23 mouse cellular contexts compared by ENCODE assay signal in genomic region chr2:146499111-146499510, GRCm38 (mm10). TPM values are rescaled to one million over a fixed set of nuclear protein-coding genes. Genes with fewer than 3 reads are reported as not detected.
DNase-seq lines count a peak whose midpoint lies in the region; ATAC-seq and TF ChIP-seq lines count a peak whose summit lies in the region.
"Had no signal": no experiment of that assay in that cellular context is flagged by ENCODE, and none has a peak within 500 bp of the region (broad histone marks: within the 10 kb centered on the region; RNA-seq: fewer than 3 reads in every experiment).

No protein-coding gene starts in this region.

- WGBS in liver, embryonic 12.5 days (ENCODE audit: insufficient replicate concordance): 70% methylated on average over 1 of the region's 1 CpGs
- 74% methylated on average over 1 of the region's 1 CpGs for WGBS in liver, embryonic 11.5 days
- WGBS in small intestine, adult 2 months: 67% methylated on average over 1 of the region's 1 CpGs

- H3K27me3 ChIP-seq in liver, embryonic 12.5 days (replicated peaks): no peaks in the 10 kb centered on the region
- no peaks in the 10 kb centered on the region for H3K27me3 ChIP-seq in liver, embryonic 11.5 days (replicated peaks; ENCODE audit: control insufficient read depth, insufficient read depth, low read length)
- H3K27me3 ChIP-seq in small intestine, adult 2 months (ENCODE audit: control insufficient read depth, insufficient read depth, low read length): no peaks in the 10 kb centered on the region
- H3K27me3 ChIP-seq: embryonic facial prominence, embryonic 13.5 days; heart, embryonic 12.5 days had no signal

- ATAC-seq in liver, embryonic 12.5 days: no peak
- ATAC-seq in liver, embryonic 11.5 days (replicated peaks; ENCODE audit: low FRiP score): no peak
- ATAC-seq in erythroid progenitor cell, adult 5-6 weeks (replicated peaks; ENCODE audit: low FRiP score, poor library complexity, severe bottlenecking): peak; percentile 62
- ATAC-seq: CD4-positive, CD25-positive, alpha-beta regulatory T cell, adult 4 months; forebrain, embryonic 14.5 days had no signal

- no peaks in the 10 kb centered on the region for H3K36me3 ChIP-seq in liver, embryonic 12.5 days
- no peaks in the 10 kb centered on the region for H3K36me3 ChIP-seq in liver, embryonic 11.5 days (ENCODE audit: control insufficient read depth, insufficient read depth, low read length)
- H3K36me3 ChIP-seq in small intestine, adult 2 months (ENCODE audit: control insufficient read depth, insufficient read depth, low read length): no peaks in the 10 kb centered on the region; the same call in 1 of the 2 replicates
- H3K36me3 ChIP-seq: embryonic facial prominence, embryonic 13.5 days; heart, embryonic 12.5 days had no signal

- peak; percentile 18 for DNase-seq in adrenal gland, postnatal 10 days
- DNase-seq in adrenal gland, postnatal 4 days (ENCODE audit: low spot score in 2 of 2): no peak
- no peak for DNase-seq in liver, embryonic 11.5 days (ENCODE audit: low spot score)
- no peak for DNase-seq in layer of hippocampus, adult 11-12 months (ENCODE audit: low spot score)
- no peak for DNase-seq in urinary bladder, postnatal 10 days (ENCODE audit: low spot score)
- DNase-seq: B cell, adult 2 months; cerebellum, adult 18-20 months; cerebellum, adult 9-11 months; cerebellum, postnatal 36 days; gastrocnemius, adult 2 months; gastrocnemius, postnatal 36 days; heart, adult 2 months had no signal

- TF ChIP-seq CTCF in small intestine, adult 2 months (IDR thresholded peaks at IDR 0.05; ENCODE audit: extremely low read depth, insufficient read length, insufficient replicate concordance, low read depth, low read length): no peak

- no peak overlapping the region for H3K4me2 ChIP-seq in liver, embryonic 12.5 days
- no peak overlapping the region for H3K4me2 ChIP-seq in liver, embryonic 11.5 days
- H3K4me2 ChIP-seq: embryonic facial prominence, embryonic 13.5 days; heart, embryonic 12.5 days; hindbrain, embryonic 14.5 days had no signal

- H3K27ac ChIP-seq in liver, embryonic 12.5 days: 0 out of 2 replicates have a peak overlapping the region, but pooled peaks have one; percentile 15
- no peak overlapping the region for H3K27ac ChIP-seq in liver, embryonic 11.5 days (ENCODE audit: low read depth, low read length)
- 0 out of 2 replicates have a peak overlapping the region, but pooled peaks have one; percentile 7 for H3K27ac ChIP-seq in small intestine, adult 2 months (ENCODE audit: insufficient read depth, low read depth, low read length)
- H3K27ac ChIP-seq: embryonic facial prominence, embryonic 13.5 days; forebrain, embryonic 10.5 days; gastrocnemius, adult 2 months; heart, adult 2 months; hindbrain, embryonic 10.5 days; hindbrain, embryonic 14.5 days had no signal

- H3K9ac ChIP-seq in liver, embryonic 12.5 days: no peak overlapping the region
- no peak overlapping the region for H3K9ac ChIP-seq in liver, embryonic 11.5 days (ENCODE audit: low read depth, low read length)
- H3K9ac ChIP-seq: embryonic facial prominence, embryonic 13.5 days; heart, embryonic 12.5 days; hindbrain, embryonic 14.5 days had no signal

- H3K4me3 ChIP-seq in liver, embryonic 12.5 days: no peak overlapping the region
- no peak overlapping the region for H3K4me3 ChIP-seq in liver, embryonic 11.5 days (ENCODE audit: low read depth, low read length)
- H3K4me3 ChIP-seq in small intestine, adult 2 months (ENCODE audit: low read depth, low read length): no peak overlapping the region
- H3K4me3 ChIP-seq: embryonic facial prominence, embryonic 13.5 days; forebrain, embryonic 10.5 days; gastrocnemius, adult 2 months; heart, adult 2 months; heart, embryonic 12.5 days; hindbrain, embryonic 10.5 days had no signal

- H3K4me1 ChIP-seq in liver, embryonic 12.5 days: peaks cover 66% of the 10 kb centered on the region
- H3K4me1 ChIP-seq in liver, embryonic 11.5 days (replicated peaks; ENCODE audit: control insufficient read depth, insufficient read depth, low read length): peaks cover 45% of the 10 kb centered on the region
- peaks cover 30% of the 10 kb centered on the region for H3K4me1 ChIP-seq in small intestine, adult 2 months (ENCODE audit: control insufficient read depth, insufficient read depth, insufficient read length, low read length)

- TF ChIP-seq POLR2A in small intestine, adult 2 months (IDR thresholded peaks at IDR 0.05; ENCODE audit: low read depth, low read length): no peak

- no peaks in the 10 kb centered on the region for H3K9me3 ChIP-seq in liver, embryonic 12.5 days (replicated peaks)
- no peaks in the 10 kb centered on the region for H3K9me3 ChIP-seq in liver, embryonic 11.5 days (ENCODE audit: control insufficient read depth, low read length)
- H3K9me3 ChIP-seq: embryonic facial prominence, embryonic 13.5 days; forebrain, embryonic 10.5 days; G1E; heart, embryonic 12.5 days; hindbrain, embryonic 10.5 days had no signal

RNA-seq across cellular contexts. Expression of gene Ralgapa2, which starts 13.0 kb away (rescaled TPM):
- 10 to 100 TPM; 30.3 to 30.7 TPM for total RNA-seq in adrenal gland, postnatal 10 days (2021)
- total RNA-seq in adrenal gland, postnatal 4 days (2021): 10 to 100 TPM; 17.0 to 20.6 TPM
- polyA plus RNA-seq in liver, embryonic 12.5 days (2016; fragmentation: Nextera tagmentation; extraction: Ambion mirVana): 6.5 and 7.8 TPM in 2 replicates
- polyA plus RNA-seq in liver, embryonic 11.5 days (2014; fragmentation: Nextera tagmentation; extraction: Ambion mirVana): 11.6 and 13.0 TPM in 2 replicates
- 18.4 and 33.1 TPM in 2 replicates for total RNA-seq in erythroid progenitor cell, adult 5-6 weeks (2015; ENCODE audit: low replicate concordance)
- total RNA-seq in erythroid progenitor cell, adult 5-6 weeks (2017; ENCODE audit: low replicate concordance): 22.6 and 23.8 TPM in 2 replicates
- 9.3 and 14.8 TPM in 2 replicates for polyA plus RNA-seq in small intestine, adult 2 months (2012; rRNA removed)
